Mouse (Mus musculus) cerebellum, adult 2 months (tissue): Measurements from ENCODE around the gene Eif4g2.

Source experiments
- CTCF ChIP-seq: fragments of 200-500 bp; IDR thresholded peaks from 2 replicates; pipeline ENCODE4 v1.5.1; 2011; ENCODE audit warnings: low read depth, mild to moderate bottlenecking, control low read depth, low read length, moderate library complexity, borderline replicate concordance; ENCODE audit not compliant: insufficient read depth
- POLR2A ChIP-seq: fragments of 200-500 bp; IDR thresholded peaks from 2 replicates; pipeline ENCODE4 v1.6.1; 2011; ENCODE audit warnings: low read length, control low read depth, borderline replicate concordance; ENCODE audit not compliant: insufficient read depth

DNA sequence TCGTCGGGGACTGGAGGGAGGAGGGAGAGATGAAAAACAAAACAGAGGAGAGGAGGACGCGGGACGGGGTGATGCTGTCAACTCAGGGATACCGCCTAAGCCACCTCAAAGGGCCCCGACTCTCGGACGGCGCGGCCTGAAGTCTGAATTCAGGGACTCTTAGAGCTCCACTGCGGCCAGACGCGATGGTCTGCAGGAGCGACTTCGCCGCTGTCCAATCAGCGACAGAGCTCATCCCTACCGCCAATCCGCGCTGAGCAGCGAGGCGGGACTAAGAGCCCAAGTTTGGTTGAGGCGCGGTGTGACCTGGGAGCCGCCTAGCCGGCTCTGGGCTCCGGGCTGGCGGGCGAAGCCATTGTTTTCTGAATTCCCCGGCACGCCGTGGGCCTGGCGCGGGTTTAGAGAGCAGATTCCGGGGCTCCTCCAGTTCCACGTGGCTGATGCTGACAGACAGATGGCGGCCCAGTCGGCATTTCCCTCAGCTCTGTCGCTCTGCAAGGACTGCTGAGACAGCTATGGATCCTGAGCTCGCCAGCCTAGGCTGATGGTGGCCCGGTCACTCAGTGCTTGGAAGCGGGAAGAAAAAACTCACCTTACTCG lies 39.8 kb upstream of the Eif4g2 start:
- peak; percentile 89 for TF ChIP-seq POLR2A
- no peak for TF ChIP-seq CTCF
